Mouse (Mus musculus) lung, adult 2 months (tissue): ENCODE results near the gene Erp27.

ENCODE experiments used
- CTCF ChIP-seq: fragments of 200-500 bp; IDR thresholded peaks from 2 replicates; pipeline ENCODE4 v1.5.1; 2011; ENCODE audit warnings: mild to moderate bottlenecking, low read length, control low read depth; ENCODE audit not compliant: insufficient read depth
- POLR2A ChIP-seq: fragments of 200-500 bp; IDR thresholded peaks from 2 replicates; pipeline ENCODE4 v1.6.1; 2011; ENCODE audit warnings: low read depth, mild to moderate bottlenecking, control low read depth, low read length, borderline replicate concordance; ENCODE audit errors: extremely low read depth

DNA sequence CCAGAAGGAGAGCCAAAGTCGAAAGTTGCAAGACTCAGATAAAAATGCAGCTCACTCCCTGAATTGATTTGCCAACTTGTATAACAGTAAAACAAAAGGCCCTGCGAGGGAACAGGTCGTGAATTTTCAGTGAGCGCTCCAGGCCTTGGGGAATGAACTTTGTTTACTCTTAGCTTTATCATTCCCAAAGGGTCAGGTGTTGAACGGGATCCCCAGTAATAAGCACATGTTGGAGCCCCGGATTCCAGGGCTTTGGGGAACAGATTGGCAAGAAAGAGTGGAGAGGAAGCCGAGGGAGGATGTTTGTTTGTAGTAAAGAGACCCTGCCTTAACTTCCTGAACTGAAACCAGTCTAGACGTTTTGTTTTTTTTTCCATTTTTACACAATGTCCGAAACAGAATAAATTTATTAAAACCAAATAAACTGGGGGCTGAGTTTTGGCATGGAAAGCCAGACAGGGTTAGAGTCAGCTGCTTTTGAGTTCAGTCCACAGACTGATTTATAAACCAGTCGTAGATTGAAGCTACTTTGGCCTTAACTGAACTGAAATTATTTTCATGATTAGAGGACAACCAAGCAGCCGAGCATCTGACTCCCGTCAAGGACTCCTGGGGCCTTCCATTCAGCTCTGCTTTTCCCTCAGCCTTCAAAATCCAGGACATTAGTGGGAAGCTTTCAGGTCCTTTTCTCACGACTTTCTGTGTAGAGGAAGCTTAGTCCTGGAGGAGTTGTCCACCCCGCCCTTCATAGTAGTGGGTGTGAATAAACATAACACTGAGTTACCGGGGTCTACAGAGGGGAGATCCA is 27.2 kb downstream of the Erp27 start:
- TF ChIP-seq CTCF (no peak), POLR2A (no peak)
